Mouse (Mus musculus): ENCODE results near the gene Rac1. TPM values are rescaled to one million over a fixed set of nuclear protein-coding genes. Genes with fewer than 3 reads are reported as not detected.

The Rac1 gene
- polyA plus RNA-seq, 1 experiment from 2014 or later, result 473 TPM

GRCm38 (mm10) chr5:143463671-143464070 is 64.2 kb downstream of the Rac1 start:
- Histone ChIP-seq H3K4me3 (peak overlapping the region; percentile 70), H3K27me3 (ENCODE audit: low read depth, poor library complexity, severe bottlenecking) (0 out of 2 replicates have a peak, but pooled peaks cover 15% of the 10 kb centered on the region), H3K4me1 (peaks cover 19% of the 10 kb centered on the region), H3K27ac (peak overlapping the region; percentile 78; the same call in 1 of the 2 replicates), H3K9me3 (replicated peaks) (no peaks in the 10 kb centered on the region), H3K36me3 (peaks cover 19% of the 10 kb centered on the region)
- WGBS, result 78% methylated on average over 11 of the region's 11 CpGs
- DNase-seq (ENCODE audit: low spot score), result no peak

Other genes starting within 250 kb of the Rac1 start
- 0.06 TPM in 1 of 2 replicates, not detected in the other for gene Zfp853, start 234.4 kb downstream of the Rac1 start, polyA plus RNA-seq (2016; fragmentation: Nextera tagmentation; extraction: Ambion mirVana)
- 67.3 and 79.0 TPM in 2 replicates for gene E130309D02Rik, start 212.7 kb downstream of the Rac1 start, polyA plus RNA-seq (2016; fragmentation: Nextera tagmentation; extraction: Ambion mirVana)
- gene Zdhhc4, start 198.8 kb downstream of the Rac1 start, polyA plus RNA-seq (2016; fragmentation: Nextera tagmentation; extraction: Ambion mirVana), result 71.9 and 72.5 TPM in 2 replicates
- 0.14 and 0.48 TPM in 2 replicates for gene Grid2ip, start 170.7 kb downstream of the Rac1 start, polyA plus RNA-seq (2016; fragmentation: Nextera tagmentation; extraction: Ambion mirVana)
- 217 and 246 TPM in 2 replicates for gene Kdelr2, start 124.2 kb downstream of the Rac1 start, polyA plus RNA-seq (2016; fragmentation: Nextera tagmentation; extraction: Ambion mirVana)
- gene Daglb, start 63.5 kb downstream of the Rac1 start, polyA plus RNA-seq (2016; fragmentation: Nextera tagmentation; extraction: Ambion mirVana), result 10.5 and 10.6 TPM in 2 replicates
- 47.5 and 59.2 TPM in 2 replicates for gene Cyth3, start 94.4 kb upstream of the Rac1 start, polyA plus RNA-seq (2016; fragmentation: Nextera tagmentation; extraction: Ambion mirVana)
- 30.5 and 34.7 TPM in 2 replicates for gene Usp42, start 204.2 kb upstream of the Rac1 start, polyA plus RNA-seq (2016; fragmentation: Nextera tagmentation; extraction: Ambion mirVana)